Mouse (Mus musculus) kidney, postnatal 14 days (tissue): ENCODE measurements around the gene Rpl23a.

Source experiments
- DNase-seq: peaks from one replicate; pipeline ENCODE4 v3.0.0; 2022; ENCODE audit warnings: mixed read lengths

Gene Rpl23a

DNA sequence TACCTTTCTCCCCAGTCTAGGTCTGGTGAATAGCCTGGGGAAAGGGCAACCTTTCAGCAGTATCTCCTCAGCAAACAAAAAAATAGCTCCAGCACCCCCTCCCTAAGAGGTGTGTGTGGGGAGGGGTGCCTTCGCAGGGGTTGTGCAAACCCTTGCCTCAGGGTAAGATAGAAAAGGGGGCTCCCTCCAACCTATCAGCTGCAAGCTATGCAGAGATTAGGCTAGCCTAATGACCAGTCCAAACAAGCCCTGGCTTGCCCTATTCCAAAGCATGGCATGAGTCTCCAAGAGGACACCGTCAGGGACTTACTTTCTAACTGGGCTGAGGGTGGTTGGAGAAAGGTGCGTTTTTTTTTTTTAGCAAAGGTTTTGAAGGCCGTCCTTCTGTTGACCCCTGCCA lies 17.2 kb downstream of the Rpl23a start:
- no peak for DNase-seq

DNA sequence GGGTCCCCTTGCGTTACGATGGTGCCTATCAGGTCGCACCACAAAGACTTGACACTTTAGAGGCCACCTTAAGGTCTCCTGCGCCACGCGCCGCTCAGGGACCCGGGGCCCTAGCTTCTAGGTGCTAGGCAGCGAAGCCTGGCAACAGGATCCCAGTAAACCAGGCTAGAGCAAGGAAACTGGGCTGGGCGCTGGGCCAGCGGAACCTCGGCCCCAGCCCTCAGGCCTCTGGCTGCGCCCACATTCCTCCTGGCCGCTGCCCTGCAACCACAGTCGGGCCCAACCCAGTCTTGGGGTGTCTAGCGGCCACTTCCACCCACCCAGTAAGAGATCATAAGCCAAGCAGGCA lies 17.6 kb downstream of the Rpl23a start:
- peak; percentile 88 for DNase-seq

GRCm38 (mm10) chr11:78164924-78165760 lies 18.2 kb downstream of the Rpl23a start, which contains the start of gene Traf4:
TSS of gene Traf4 (minus strand) at chr11:78165589.
- DNase-seq = peak; percentile 95

- peak; percentile 49 for DNase-seq
Measured at GRCm38 (mm10) chr11:78164604-78164923, 18.8 kb downstream of the Rpl23a start.

DNA sequence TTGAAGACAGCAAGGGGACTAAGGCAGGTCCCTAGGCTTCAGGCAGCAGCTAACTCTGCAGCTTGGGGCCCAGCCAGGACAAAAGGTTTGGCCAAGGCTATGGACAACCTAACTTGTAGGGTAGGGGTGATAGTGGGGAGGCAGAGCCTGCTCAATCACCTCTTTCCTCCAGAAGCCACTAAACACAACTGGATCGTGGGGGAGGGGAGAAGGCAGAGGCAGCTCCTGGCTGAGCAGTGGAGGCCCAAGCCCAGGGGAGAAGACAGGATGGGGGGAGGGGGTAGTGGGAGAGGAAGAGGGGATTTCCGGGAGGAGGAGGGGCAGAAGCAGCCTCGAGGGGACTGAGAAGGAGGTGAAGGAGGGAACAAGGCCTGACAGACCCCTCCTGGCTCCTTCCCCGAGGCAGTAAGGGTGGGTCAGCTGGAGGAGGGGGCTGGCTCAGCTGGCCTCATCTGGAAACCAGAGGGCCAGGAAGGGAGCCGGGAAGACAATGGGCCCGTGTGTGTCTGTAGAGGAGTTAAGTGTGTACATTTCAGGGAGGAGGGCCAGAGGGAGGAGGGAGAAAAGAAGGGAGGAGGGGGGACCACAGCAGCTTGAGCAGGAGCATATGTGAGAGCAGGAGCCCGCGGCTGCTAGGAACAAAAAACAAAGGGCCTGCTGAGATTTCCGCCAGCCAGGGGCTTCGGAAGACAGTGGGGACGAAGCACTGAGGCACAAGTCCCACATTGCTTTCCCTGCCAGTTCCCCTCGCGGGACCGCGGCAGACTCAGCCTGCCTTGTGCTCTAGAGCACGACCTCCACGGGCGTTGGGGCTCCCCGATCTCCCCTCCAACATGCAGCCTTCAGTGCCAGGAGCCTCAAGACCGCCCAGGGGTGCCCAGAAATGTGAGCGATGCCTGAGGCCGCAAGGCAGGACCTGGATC lies 19.4 kb downstream of the Rpl23a start:
- DNase-seq = peak; percentile 83

GRCm38 (mm10) chr11:78163045-78163444 lies 20.3 kb downstream of the Rpl23a start:
- no peak for DNase-seq

- DNase-seq = peak; percentile 50
Measured at GRCm38 (mm10) chr11:78162504-78162903, 20.9 kb downstream of the Rpl23a start.

- no peak for DNase-seq
Measured at GRCm38 (mm10) chr11:78161968-78162367, 21.4 kb downstream of the Rpl23a start.

GRCm38 (mm10) chr11:78161169-78161568 lies 22.2 kb downstream of the Rpl23a start:
- no peak for DNase-seq

- DNase-seq = no peak
Measured at GRCm38 (mm10) chr11:78160675-78161074, 22.7 kb downstream of the Rpl23a start.

- DNase-seq = no peak
Measured at GRCm38 (mm10) chr11:78160171-78160570, 23.2 kb downstream of the Rpl23a start.

DNA sequence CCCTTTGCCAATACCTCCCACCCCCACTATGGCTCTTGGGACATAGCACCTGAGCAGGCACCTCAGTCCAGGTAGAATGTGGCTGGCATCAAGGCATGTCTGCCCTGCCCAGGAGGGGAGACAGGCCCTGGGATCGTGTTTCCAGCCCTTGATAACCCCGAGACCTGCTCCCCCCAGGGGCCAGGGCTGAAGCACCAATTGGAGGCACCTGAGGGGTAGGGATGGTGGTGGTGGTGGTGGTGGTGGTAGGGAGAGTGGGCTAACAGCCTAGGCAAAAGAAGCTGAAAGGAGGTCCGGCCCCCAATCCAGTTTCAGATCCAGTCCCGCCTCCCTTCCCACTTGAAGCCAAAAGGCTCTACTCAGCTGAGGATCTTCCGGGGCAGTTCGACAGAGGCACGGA lies 23.8 kb downstream of the Rpl23a start:
- no peak for DNase-seq

DNA sequence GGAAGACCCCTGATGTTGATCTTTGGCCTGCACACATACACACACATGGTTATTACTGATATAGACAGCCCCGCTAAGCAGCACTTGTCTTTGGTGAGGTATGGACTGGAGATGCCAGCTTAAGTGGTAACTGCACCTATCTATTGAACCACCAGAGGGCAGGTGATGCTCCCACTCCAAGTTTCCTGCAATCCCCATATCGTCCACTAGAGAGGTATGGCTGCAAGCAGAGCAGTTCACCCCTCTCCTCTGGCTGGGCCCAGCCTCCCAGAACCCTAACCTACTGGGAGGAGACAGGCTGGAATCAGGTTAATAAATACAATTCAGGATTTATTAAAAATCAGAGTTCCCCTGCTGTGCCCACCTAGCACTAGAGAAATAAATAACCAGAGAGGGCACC lies 24.3 kb downstream of the Rpl23a start:
- peak; percentile 91 for DNase-seq

GRCm38 (mm10) chr11:78156156-78156699 lies 27.2 kb downstream of the Rpl23a start:
- DNase-seq = no peak

DNA sequence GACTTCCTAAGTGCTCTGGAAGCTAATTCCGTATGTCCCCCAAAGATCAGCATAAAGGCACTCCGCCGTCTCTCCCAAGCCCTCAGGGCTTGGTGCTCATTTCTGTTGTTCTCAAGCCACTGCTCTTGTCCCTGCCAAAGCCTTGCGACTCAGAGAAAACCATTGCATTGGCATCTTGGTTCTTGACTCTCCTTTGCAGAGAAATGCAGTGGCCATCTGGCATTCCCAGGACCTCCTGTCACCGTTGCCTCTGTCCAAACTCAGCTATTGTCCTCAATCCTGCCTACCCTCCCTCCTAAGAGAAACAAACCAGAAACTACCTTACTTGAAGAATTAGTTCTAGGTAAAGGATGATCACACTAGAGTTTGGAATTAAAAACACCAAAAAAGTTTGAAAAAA lies 27.7 kb downstream of the Rpl23a start:
- DNase-seq = no peak

GRCm38 (mm10) chr11:78153778-78154177 lies 29.6 kb downstream of the Rpl23a start:
- DNase-seq = no peak

DNA sequence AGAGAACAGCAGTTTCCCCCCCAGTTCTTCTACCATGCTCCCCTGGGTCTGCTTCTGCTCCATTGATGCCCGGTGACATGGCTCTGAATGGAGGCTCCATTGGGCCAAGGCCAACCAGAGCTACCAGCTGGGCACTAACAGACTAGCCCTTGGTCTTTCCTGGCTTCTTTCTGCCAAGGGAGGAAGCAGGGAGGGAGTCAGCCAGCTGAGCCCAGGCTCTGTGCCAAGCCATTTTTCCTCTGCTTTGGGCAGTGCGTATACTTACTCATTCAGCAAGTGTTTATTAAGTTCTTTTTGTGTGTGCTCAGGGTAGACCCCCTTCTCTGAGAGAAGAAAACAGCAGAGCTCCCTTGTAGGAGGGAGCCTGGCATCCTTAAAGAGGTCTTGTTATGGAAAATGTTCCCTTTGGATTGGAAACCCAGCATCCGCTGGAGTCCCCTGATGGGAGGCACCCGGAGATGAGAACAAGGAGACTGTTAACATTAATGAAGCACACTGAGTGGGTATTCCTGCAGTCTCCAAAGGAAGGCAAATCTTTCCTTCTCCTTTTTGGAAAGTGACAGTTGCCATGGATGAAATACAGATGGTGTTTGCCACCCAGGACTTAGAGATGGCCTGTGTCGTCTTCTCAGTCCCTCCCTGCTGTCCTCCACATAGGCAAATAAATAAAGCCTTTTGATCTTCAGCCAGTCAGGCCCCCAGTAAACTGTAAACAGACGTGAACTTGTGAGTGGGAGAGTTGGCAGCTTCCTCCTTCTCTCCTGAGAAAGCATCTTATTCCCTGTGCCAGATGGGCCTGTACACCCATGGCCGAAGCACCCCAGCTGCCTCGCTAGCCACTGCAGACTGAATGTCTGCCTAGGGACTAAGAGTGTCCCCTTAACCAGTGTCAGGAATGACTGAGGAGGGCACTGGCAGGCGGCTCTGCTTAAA lies 30.8 kb downstream of the Rpl23a start:
- peak; percentile 72 for DNase-seq

DNA sequence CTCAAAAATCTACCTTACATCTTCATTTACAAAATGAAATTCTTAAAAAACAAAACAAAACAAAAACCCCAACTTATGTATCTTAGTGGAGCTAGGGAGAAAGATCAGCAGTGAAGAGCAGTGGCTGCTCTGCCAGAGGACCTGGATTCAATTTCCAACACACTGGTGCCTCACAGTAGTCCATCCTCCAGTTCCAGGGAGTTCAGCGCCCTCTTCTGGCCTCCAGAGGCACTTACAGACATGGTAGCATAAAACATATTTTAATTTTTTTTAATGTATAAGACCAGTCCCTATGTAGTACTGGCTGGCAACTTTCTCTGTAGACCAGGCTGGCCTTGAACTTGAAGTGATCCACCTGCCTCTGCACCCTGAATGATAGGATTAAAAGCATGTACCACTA lies 32.2 kb downstream of the Rpl23a start:
- DNase-seq = no peak

DNA sequence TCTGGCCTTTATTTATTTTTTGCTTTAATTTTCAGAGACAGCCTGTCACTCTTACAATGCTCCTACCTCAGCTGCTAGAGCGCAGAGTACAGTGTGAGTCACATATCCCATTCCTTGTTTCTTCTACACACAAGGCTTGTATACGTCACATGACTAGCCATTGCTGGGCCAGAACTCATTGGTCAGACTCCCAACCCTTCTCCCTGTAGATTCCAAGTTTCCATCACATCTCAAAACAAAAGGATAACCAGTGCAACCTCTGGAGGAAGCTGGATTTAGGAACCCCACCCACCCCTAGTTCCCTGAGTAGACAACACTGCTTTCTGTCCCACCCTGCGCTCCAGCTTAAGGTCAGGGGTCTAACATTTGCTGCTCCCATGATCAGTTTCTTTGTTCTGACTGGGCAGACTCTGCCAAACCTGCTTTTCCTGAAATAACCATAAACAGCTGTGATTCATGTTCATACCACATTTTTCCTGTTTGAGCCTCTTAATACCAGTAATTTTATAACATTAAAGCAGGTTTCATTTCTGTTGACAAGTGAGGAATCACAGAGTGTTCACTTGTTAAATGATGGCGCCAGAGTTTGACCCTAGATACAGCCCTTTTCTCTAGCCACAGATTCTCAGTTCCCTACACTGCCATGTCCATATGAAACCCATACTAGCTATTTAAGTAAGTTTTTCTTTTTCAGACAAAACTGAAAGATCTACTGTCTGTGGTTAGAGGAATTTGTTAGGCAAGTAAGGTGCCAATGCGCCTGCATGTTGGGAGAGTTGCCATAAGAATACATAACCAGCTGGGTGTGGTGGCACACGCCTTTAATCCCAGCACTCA lies 36.5 kb downstream of the Rpl23a start:
- DNase-seq = no peak

DNA sequence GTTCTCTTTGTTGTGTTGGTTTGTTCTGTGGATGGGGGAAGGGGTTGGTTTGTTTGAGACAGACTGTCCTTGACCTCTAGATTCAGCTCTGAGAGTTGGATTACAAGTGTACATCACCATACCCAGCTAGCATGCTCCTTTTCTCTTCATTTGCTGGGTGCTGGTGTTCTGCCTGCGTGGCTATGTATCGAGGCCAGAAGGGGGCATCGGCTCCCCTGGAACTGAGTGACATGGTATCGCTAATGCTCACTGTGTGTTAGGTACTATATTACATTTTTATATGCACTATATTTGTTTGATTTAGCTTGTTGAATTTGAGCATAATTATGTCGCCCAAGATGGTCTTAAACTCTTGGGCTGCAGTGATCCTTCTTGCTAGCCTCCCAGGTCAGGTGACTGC lies 37.2 kb downstream of the Rpl23a start:
- DNase-seq = no peak

DNA sequence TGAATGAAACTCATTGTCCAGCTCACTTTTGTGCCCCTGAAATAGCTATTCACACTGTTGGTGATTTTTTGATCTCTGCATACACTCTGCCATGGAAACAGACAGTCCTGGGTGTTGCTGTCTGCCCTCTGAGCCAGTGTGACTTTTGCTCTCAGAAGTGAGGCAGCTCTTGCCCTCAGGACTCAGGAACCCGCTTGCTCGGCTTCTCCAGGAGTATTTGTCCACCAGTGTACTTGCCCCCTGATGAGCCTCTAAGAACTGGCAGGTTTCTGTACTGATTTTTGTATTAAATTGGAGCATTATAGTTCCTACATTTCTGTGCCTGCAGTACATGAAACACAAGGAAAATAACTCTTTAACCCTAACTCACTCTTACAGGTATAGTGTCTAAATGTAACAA lies 39.9 kb downstream of the Rpl23a start:
- DNase-seq = no peak

- DNase-seq = no peak
Measured at GRCm38 (mm10) chr11:78140665-78141064, 42.7 kb downstream of the Rpl23a start.
